Mouse (Mus musculus) hindbrain, embryonic 13.5 days (tissue): ENCODE data around the gene Card14. TPM values are rescaled to one million over a fixed set of nuclear protein-coding genes. Genes with fewer than 3 reads are reported as not detected.
"Not testable (repeated sequence)": the region's sequence is repeated elsewhere in the genome, so short reads cannot be mapped to it uniquely, and the experiment has no call there.

Experiments
- ATAC-seq: fragments of 200-750 bp; cut with Nextera tagmentation; 2 replicates; pipeline ENCODE4 v1.8.0; 2017; ENCODE audit warnings: moderate TSS enrichment; ENCODE audit not compliant: low FRiP score
- H3K27ac ChIP-seq: fragments of 300-500 bp; sonication (generic); 2 replicates; pipeline ENCODE4 v1.5.1; 2015; ENCODE audit warnings: inconsistent platforms, mild to moderate bottlenecking, moderate library complexity
- H3K27me3 ChIP-seq: fragments of 300-500 bp; sonication (generic); 2 replicates; pipeline ENCODE4 v1.6.1; 2015; ENCODE audit warnings: mild to moderate bottlenecking, inconsistent platforms
- H3K36me3 ChIP-seq: fragments of 300-500 bp; sonication (generic); 2 replicates; pipeline ENCODE4 v1.6.1; 2015; ENCODE audit warnings: mild to moderate bottlenecking, inconsistent platforms
- H3K4me1 ChIP-seq: fragments of 300-500 bp; sonication (generic); replicated peaks from 2 replicates; pipeline ENCODE4 v1.6.1; 2015; ENCODE audit warnings: inconsistent platforms
- H3K4me2 ChIP-seq: fragments of 300-500 bp; sonication (generic); 2 replicates; pipeline ENCODE4 v1.6.1; 2015; ENCODE audit warnings: inconsistent platforms, mild to moderate bottlenecking, moderate library complexity
- H3K4me3 ChIP-seq: fragments of 300-500 bp; sonication (generic); 2 replicates; pipeline ENCODE4 v1.5.1; 2015; ENCODE audit warnings: mild to moderate bottlenecking, inconsistent platforms
- H3K9ac ChIP-seq: fragments of 300-500 bp; sonication (generic); 2 replicates; pipeline ENCODE4 v1.6.1; 2015; ENCODE audit warnings: mild to moderate bottlenecking, inconsistent platforms
- H3K9me3 ChIP-seq: fragments of 300-500 bp; sonication (generic); 2 replicates; pipeline ENCODE4 v1.6.1; 2016; ENCODE audit warnings: inconsistent platforms
- WGBS: fragments of 180-500 bp; shearing (Covaris S2); methylation state at CpG from one replicate; pipeline ENCODE4 v1.1.7; 2015; 5-methylcytosine and 5-hydroxymethylcytosine counted together
- polyA plus RNA-seq: library from polyadenylated mRNA; unstranded; fragments of >200 nt; fragmentation: Nextera tagmentation; extraction: Ambion mirVana; gene quantifications from 2 replicates; pipeline ENCODE4 v1.2.1, GENCODE M21; 2015

The Card14 gene
- polyA plus RNA-seq, 1 experiment from 2014 or later, result 0.09 TPM

GRCm38 (mm10) chr11:119378551-119378950, 71.0 kb downstream of the Card14 start:
- WGBS, result 93% methylated on average over 1 of the region's 1 CpGs
- no peaks in the 10 kb centered on the region for H3K9me3 ChIP-seq

GRCm38 (mm10) chr11:119381631-119382337, 74.2 kb downstream of the Card14 start:
- Histone ChIP-seq H3K4me2 (no peak overlapping the region), H3K27me3 (no peaks in the 10 kb centered on the region), H3K9me3 (no peaks in the 10 kb centered on the region), H3K4me1 (no peaks in the 10 kb centered on the region), H3K9ac (no peak overlapping the region), H3K4me3 (no peak overlapping the region), H3K27ac (no peak overlapping the region), H3K36me3 (peaks cover 19% of the 10 kb centered on the region)
- 89% methylated on average over 9 of the region's 9 CpGs for WGBS
- no peak for ATAC-seq

More at GRCm38 (mm10) chr11:119378551-119378950, 71.0 kb downstream of the Card14 start:
- no peak for ATAC-seq
- H3K4me3 ChIP-seq, result no peak overlapping the region
- H3K4me1 ChIP-seq, result no peaks in the 10 kb centered on the region
- H3K9ac ChIP-seq, result no peak overlapping the region
- H3K27ac ChIP-seq, result no peak overlapping the region
- peaks cover 19% of the 10 kb centered on the region for H3K36me3 ChIP-seq
- no peaks in the 10 kb centered on the region for H3K27me3 ChIP-seq
- no peak overlapping the region for H3K4me2 ChIP-seq

GRCm38 (mm10) chr11:119382338-119382850, 74.8 kb downstream of the Card14 start:
- 79% methylated on average over 6 of the region's 6 CpGs for WGBS
- Histone ChIP-seq H3K9me3 (no peaks in the 10 kb centered on the region), H3K36me3 (peaks cover 19% of the 10 kb centered on the region), H3K4me3 (no peak overlapping the region), H3K4me2 (no peak overlapping the region), H3K27me3 (no peaks in the 10 kb centered on the region), H3K9ac (no peak overlapping the region), H3K27ac (no peak overlapping the region), H3K4me1 (no peaks in the 10 kb centered on the region)
- ATAC-seq, result no peak

GRCm38 (mm10) chr11:119384904-119385303, 77.3 kb downstream of the Card14 start:
- no peak overlapping the region for H3K4me2 ChIP-seq
- no peak overlapping the region for H3K4me3 ChIP-seq
- H3K9me3 ChIP-seq, result no peaks in the 10 kb centered on the region
- H3K27ac ChIP-seq, result no peak overlapping the region
- peaks cover 6% of the 10 kb centered on the region for H3K4me1 ChIP-seq
- H3K27me3 ChIP-seq, result peaks cover 24% of the 10 kb centered on the region
- ATAC-seq, result no peak
- WGBS, result 85% methylated on average over 4 of the region's 4 CpGs
- 0 out of 2 replicates have a peak, but pooled peaks cover under 1% of the 10 kb centered on the region for H3K36me3 ChIP-seq
- H3K9ac ChIP-seq, result no peak overlapping the region

GRCm38 (mm10) chr11:119386306-119386705, 78.7 kb downstream of the Card14 start:
- Histone ChIP-seq H3K9ac (no peak overlapping the region), H3K4me3 (no peak overlapping the region), H3K27ac (no peak overlapping the region), H3K4me1 (peaks cover 15% of the 10 kb centered on the region), H3K36me3 (no peaks in the 10 kb centered on the region), H3K9me3 (no peaks in the 10 kb centered on the region), H3K27me3 (peaks cover 38% of the 10 kb centered on the region), H3K4me2 (no peak overlapping the region)
- ATAC-seq, result no peak
- 97% methylated on average over 5 of the region's 5 CpGs for WGBS

GRCm38 (mm10) chr11:119387273-119387672, 79.7 kb downstream of the Card14 start:
- not testable (repeated sequence) for H3K9me3 ChIP-seq, H3K27ac ChIP-seq, H3K9ac ChIP-seq, H3K4me3 ChIP-seq, ATAC-seq, H3K4me2 ChIP-seq, H3K36me3 ChIP-seq
- H3K4me1 ChIP-seq, result peaks cover 15% of the 10 kb centered on the region
- H3K27me3 ChIP-seq, result peaks cover 48% of the 10 kb centered on the region
- 32% methylated on average over 3 of the region's 3 CpGs for WGBS

- H3K27me3 ChIP-seq, result peaks cover 73% of the 10 kb centered on the region
- H3K9ac ChIP-seq, result peak overlapping the region; percentile 69
- WGBS, result 1% methylated on average over 35 of the region's 35 CpGs
- H3K4me3 ChIP-seq, result peak overlapping the region; percentile 53
- peak; percentile 32; the same call in 1 of the 2 replicates for ATAC-seq
- peak overlapping the region; percentile 97 for H3K4me2 ChIP-seq
- H3K9me3 ChIP-seq, result no peaks in the 10 kb centered on the region
- H3K27ac ChIP-seq, result no peak overlapping the region
- H3K4me1 ChIP-seq, result peaks cover 26% of the 10 kb centered on the region
- H3K36me3 ChIP-seq, result no peaks in the 10 kb centered on the region
Measured at GRCm38 (mm10) chr11:119389851-119390270, 82.3 kb downstream of the Card14 start.

- H3K4me3 ChIP-seq, result peak overlapping the region; percentile 53
- 2% methylated on average over 53 of the region's 53 CpGs for WGBS
- peaks cover 80% of the 10 kb centered on the region for H3K27me3 ChIP-seq
- peaks cover 26% of the 10 kb centered on the region for H3K4me1 ChIP-seq
- H3K36me3 ChIP-seq, result no peaks in the 10 kb centered on the region
- peak overlapping the region; percentile 69 for H3K9ac ChIP-seq
- ATAC-seq, result 0 out of 2 replicates have a peak, but pooled peaks have one; percentile 28
- no peaks in the 10 kb centered on the region for H3K9me3 ChIP-seq
- peak overlapping the region; percentile 97 for H3K4me2 ChIP-seq
- H3K27ac ChIP-seq, result no peak overlapping the region
Measured at GRCm38 (mm10) chr11:119390271-119391231, 83.0 kb downstream of the Card14 start.

GRCm38 (mm10) chr11:119391386-119392000, 83.9 kb downstream of the Card14 start:
- WGBS, result 29% methylated on average over 7 of the region's 7 CpGs
- H3K4me2 ChIP-seq, result no peak overlapping the region

GRCm38 (mm10) chr11:119392001-119392614, 84.5 kb downstream of the Card14 start:
- peaks cover 95% of the 10 kb centered on the region for H3K27me3 ChIP-seq
- H3K4me1 ChIP-seq, result peaks cover 32% of the 10 kb centered on the region
- H3K36me3 ChIP-seq, result no peaks in the 10 kb centered on the region
- H3K27ac ChIP-seq, result no peak overlapping the region
- WGBS, result 6% methylated on average over 12 of the region's 12 CpGs
- H3K9me3 ChIP-seq, result no peaks in the 10 kb centered on the region
- ATAC-seq, result no peak
- H3K4me2 ChIP-seq, result peak overlapping the region; percentile 10; the same call in 1 of the 2 replicates
- no peak overlapping the region for H3K4me3 ChIP-seq
- H3K9ac ChIP-seq, result no peak overlapping the region

More at GRCm38 (mm10) chr11:119391386-119392000, 83.9 kb downstream of the Card14 start:
- Histone ChIP-seq H3K9ac (no peak overlapping the region), H3K9me3 (no peaks in the 10 kb centered on the region), H3K4me3 (no peak overlapping the region), H3K36me3 (no peaks in the 10 kb centered on the region), H3K27me3 (peaks cover 89% of the 10 kb centered on the region), H3K4me1 (peaks cover 30% of the 10 kb centered on the region), H3K27ac (no peak overlapping the region)
- ATAC-seq, result no peak

GRCm38 (mm10) chr11:119392800-119393482, 85.4 kb downstream of the Card14 start, which contains the start of gene Rnf213:
TSS of gene Rnf213 (plus strand) at chr11:119393100.
- ATAC-seq, result no peak
- peaks cover 32% of the 10 kb centered on the region for H3K4me1 ChIP-seq
- H3K36me3 ChIP-seq, result no peaks in the 10 kb centered on the region
- no peaks in the 10 kb centered on the region for H3K9me3 ChIP-seq
- H3K27me3 ChIP-seq, result peaks cover 90% of the 10 kb centered on the region
- 2% methylated on average over 19 of the region's 19 CpGs for WGBS
- peak within 1 kb of the TSS; percentile 59 for H3K4me2 ChIP-seq
- H3K9ac ChIP-seq, result peak within 1 kb of the TSS; percentile 60
- no peak within 1 kb of the TSS for H3K27ac ChIP-seq
- H3K4me3 ChIP-seq, result peak within 1 kb of the TSS; percentile 38
